ENCODE assay signal across 24 mouse cellular contexts in the genomic region with DNA sequence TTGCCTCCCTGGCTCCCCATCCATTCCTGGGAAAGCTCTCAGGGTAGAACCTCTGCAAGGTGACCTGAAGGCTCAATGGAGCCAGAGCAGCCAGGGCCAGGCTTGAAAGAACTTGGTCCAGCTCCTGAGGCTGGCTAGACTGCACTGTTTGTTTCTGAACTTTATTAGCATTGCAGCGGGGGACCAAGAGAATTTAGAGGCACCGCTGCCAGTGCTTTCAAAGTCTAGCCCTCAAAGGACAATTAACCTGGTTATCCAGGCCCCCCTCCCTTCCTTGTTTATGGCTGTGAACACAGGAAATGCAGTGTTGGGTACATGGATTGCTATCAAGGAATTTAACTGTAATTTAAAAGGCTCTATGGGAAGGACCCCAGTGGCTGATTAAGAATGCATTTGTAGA.
A peak's percentile ranks its signal among the peaks of the same experiment; 100 is the strongest.
DNase-seq lines count a peak whose midpoint lies in the region; ATAC-seq and TF ChIP-seq lines count a peak whose summit lies in the region.
"Had no signal": no experiment of that assay in that cellular context is flagged by ENCODE, and none has a peak within 500 bp of the region (broad histone marks: within the 10 kb centered on the region; RNA-seq: fewer than 3 reads in every experiment).

No protein-coding gene starts in this region.

- no peak for DNase-seq in hindbrain, embryonic 14.5 days (ENCODE audit: low spot score)
- peak; percentile 67 for DNase-seq in brain, embryonic 14.5 days (ENCODE audit: low read depth)
- peak; percentile 36 for DNase-seq in limb, embryonic 14.5 days (ENCODE audit: low spot score)
- DNase-seq in left cerebral cortex, postnatal 10 days (ENCODE audit: extremely low spot score in 1 of 2, low spot score in 2 of 2), result no peak
- DNase-seq in adrenal gland, adult (ENCODE audit: inconsistent age in 2 of 2, low spot score in 1 of 2), result no peak
- DNase-seq: cerebellum, adult 9-10 months; gastrocnemius, adult 2 months; heart, adult 18-20 months; left cerebral cortex, postnatal 4 days; right cerebral cortex, postnatal 25 days; thymus, adult 18-20 months; thymus, postnatal 4 days had no signal

- peaks cover 6% of the 10 kb centered on the region; the same call in 1 of the 2 replicates for H3K27me3 ChIP-seq in hindbrain, embryonic 14.5 days (ENCODE audit: control insufficient read depth, insufficient read depth, low read length)
- no peaks in the 10 kb centered on the region for H3K27me3 ChIP-seq in hindbrain, embryonic 16.5 days (replicated peaks; ENCODE audit: control insufficient read depth, insufficient read depth, low read length)
- no peaks in the 10 kb centered on the region for H3K27me3 ChIP-seq in kidney, embryonic 15.5 days
- H3K27me3 ChIP-seq in limb, embryonic 14.5 days (ENCODE audit: control insufficient read depth, insufficient read depth, low read length), result no peaks in the 10 kb centered on the region
- H3K27me3 ChIP-seq: CH12.LX; embryonic facial prominence, embryonic 12.5 days; lung, embryonic 15.5 days; stomach, embryonic 15.5 days had no signal

- H3K9ac ChIP-seq in hindbrain, embryonic 14.5 days, result no peak overlapping the region
- H3K9ac ChIP-seq in hindbrain, embryonic 16.5 days (ENCODE audit: low read depth, low read length), result no peak overlapping the region
- H3K9ac ChIP-seq in kidney, embryonic 15.5 days, result no peak overlapping the region
- H3K9ac ChIP-seq in limb, embryonic 14.5 days (ENCODE audit: low read depth, low read length, severe bottlenecking), result no peak overlapping the region
- H3K9ac ChIP-seq: embryonic facial prominence, embryonic 12.5 days; forebrain, embryonic 13.5 days; liver, embryonic 14.5 days; lung, embryonic 15.5 days; midbrain, embryonic 12.5 days; stomach, embryonic 15.5 days had no signal

- no peak for TF ChIP-seq CTCF in brain, embryonic 14.5 days (IDR thresholded peaks at IDR 0.05; ENCODE audit: borderline replicate concordance, extremely low read depth, insufficient read depth, insufficient read length)

- H3K4me2 ChIP-seq in hindbrain, embryonic 14.5 days (replicated peaks), result no peak overlapping the region
- no peak overlapping the region for H3K4me2 ChIP-seq in hindbrain, embryonic 16.5 days (ENCODE audit: low read length)
- no peak overlapping the region for H3K4me2 ChIP-seq in kidney, embryonic 15.5 days
- no peak overlapping the region for H3K4me2 ChIP-seq in limb, embryonic 14.5 days (replicated peaks; ENCODE audit: low read depth, low read length, severe bottlenecking)
- H3K4me2 ChIP-seq: embryonic facial prominence, embryonic 12.5 days; forebrain, embryonic 13.5 days; lung, embryonic 15.5 days; midbrain, embryonic 12.5 days; stomach, embryonic 15.5 days had no signal

- peak; percentile 18; the same call in 1 of the 2 replicates for ATAC-seq in hindbrain, embryonic 14.5 days (ENCODE audit: low FRiP score)
- ATAC-seq in hindbrain, embryonic 16.5 days, result no peak
- no peak for ATAC-seq in kidney, embryonic 15.5 days (replicated peaks; ENCODE audit: low FRiP score)
- ATAC-seq in limb, embryonic 14.5 days (ENCODE audit: low FRiP score, low read depth), result peak; percentile 34; the same call in 1 of the 2 replicates
- ATAC-seq: forebrain, embryonic 13.5 days had no signal

- no peak for TF ChIP-seq POLR2A in brain, embryonic 14.5 days (IDR thresholded peaks at IDR 0.05; ENCODE audit: borderline replicate concordance, extremely low read depth, insufficient read depth, insufficient read length, poor library complexity, severe bottlenecking)
- no peak for TF ChIP-seq POLR2A in limb, embryonic 14.5 days (IDR thresholded peaks at IDR 0.05; ENCODE audit: borderline replicate concordance, extremely low read depth, insufficient read depth, insufficient read length)

- H3K27ac ChIP-seq in hindbrain, embryonic 14.5 days, result no peak overlapping the region
- no peak overlapping the region for H3K27ac ChIP-seq in hindbrain, embryonic 16.5 days (ENCODE audit: low read depth, low read length)
- H3K27ac ChIP-seq in kidney, embryonic 15.5 days, result peak overlapping the region; percentile 29; the same call in 1 of the 2 replicates
- no peak overlapping the region for H3K27ac ChIP-seq in limb, embryonic 14.5 days (replicated peaks; ENCODE audit: low read depth, low read length)
- H3K27ac ChIP-seq: embryonic facial prominence, embryonic 12.5 days; forebrain, embryonic 13.5 days; gastrocnemius, adult 2 months; kidney, postnatal 0 days; liver, embryonic 14.5 days; lung, embryonic 15.5 days; macrophage; midbrain, embryonic 12.5 days; stomach, embryonic 15.5 days had no signal

- H3K4me3 ChIP-seq in hindbrain, embryonic 14.5 days (replicated peaks; ENCODE audit: low read length), result no peak overlapping the region
- H3K4me3 ChIP-seq in hindbrain, embryonic 16.5 days (ENCODE audit: low read length), result no peak overlapping the region
- no peak overlapping the region for H3K4me3 ChIP-seq in kidney, embryonic 15.5 days (replicated peaks)
- H3K4me3 ChIP-seq in limb, embryonic 14.5 days (replicated peaks; ENCODE audit: low read length), result no peak overlapping the region
- H3K4me3 ChIP-seq: embryonic facial prominence, embryonic 12.5 days; erythroblast, embryonic 14.5 days; forebrain, embryonic 13.5 days; gastrocnemius, adult 2 months; lung, embryonic 15.5 days; midbrain, embryonic 12.5 days; stomach, embryonic 15.5 days had no signal

- WGBS in hindbrain, embryonic 14.5 days, result 51% methylated on average over 2 of the region's 2 CpGs
- 47% methylated on average over 2 of the region's 2 CpGs for WGBS in hindbrain, embryonic 16.5 days
- 51% methylated on average over 2 of the region's 2 CpGs for WGBS in kidney, embryonic 15.5 days
- WGBS in limb, embryonic 14.5 days, result 31% methylated on average over 2 of the region's 2 CpGs

- intact Hi-C loops in left cerebral cortex, postnatal 10 days (cut with DNase I), result no loop called here

- peaks cover 28% of the 10 kb centered on the region for H3K4me1 ChIP-seq in hindbrain, embryonic 14.5 days (replicated peaks; ENCODE audit: control insufficient read depth, insufficient read depth, low read length)
- peaks cover 13% of the 10 kb centered on the region for H3K4me1 ChIP-seq in hindbrain, embryonic 16.5 days (ENCODE audit: control insufficient read depth, insufficient read depth, low read depth, low read length)
- peaks cover 31% of the 10 kb centered on the region for H3K4me1 ChIP-seq in kidney, embryonic 15.5 days
- peaks cover 21% of the 10 kb centered on the region for H3K4me1 ChIP-seq in limb, embryonic 14.5 days (ENCODE audit: control insufficient read depth, insufficient read depth, low read length)

- H3K9me3 ChIP-seq in hindbrain, embryonic 14.5 days (ENCODE audit: control insufficient read depth, low read length), result no peaks in the 10 kb centered on the region
- H3K9me3 ChIP-seq in hindbrain, embryonic 16.5 days (ENCODE audit: control insufficient read depth, low read length), result no peaks in the 10 kb centered on the region
- H3K9me3 ChIP-seq in kidney, embryonic 15.5 days (replicated peaks), result no peaks in the 10 kb centered on the region
- no peaks in the 10 kb centered on the region for H3K9me3 ChIP-seq in limb, embryonic 14.5 days (ENCODE audit: control insufficient read depth, low read length)
- H3K9me3 ChIP-seq: embryonic facial prominence, embryonic 12.5 days; forebrain, embryonic 13.5 days; lung, embryonic 15.5 days; midbrain, embryonic 12.5 days; stomach, embryonic 15.5 days had no signal

- H3K36me3 ChIP-seq in hindbrain, embryonic 14.5 days (replicated peaks; ENCODE audit: control insufficient read depth, insufficient read depth), result no peaks in the 10 kb centered on the region
- H3K36me3 ChIP-seq in hindbrain, embryonic 16.5 days (ENCODE audit: control insufficient read depth, insufficient read depth, low read length), result no peaks in the 10 kb centered on the region
- no peaks in the 10 kb centered on the region for H3K36me3 ChIP-seq in kidney, embryonic 15.5 days
- no peaks in the 10 kb centered on the region for H3K36me3 ChIP-seq in limb, embryonic 14.5 days (ENCODE audit: control insufficient read depth, insufficient read depth, low read length)
- H3K36me3 ChIP-seq: embryonic facial prominence, embryonic 12.5 days; lung, embryonic 15.5 days; midbrain, embryonic 12.5 days; stomach, embryonic 15.5 days had no signal

Comparison
In these comparisons a context has a peak if more than half of its experiments do, and no peak if none do; other contexts are left out.
1. ATAC-seq: peak in hindbrain, embryonic 14.5 days (single experiment) and limb, embryonic 14.5 days (single experiment); none in hindbrain, embryonic 16.5 days (single experiment) and kidney, embryonic 15.5 days (single experiment).
2. DNase-seq: peak in brain, embryonic 14.5 days (single experiment) and limb, embryonic 14.5 days (single experiment); none in hindbrain, embryonic 14.5 days (single experiment), left cerebral cortex, postnatal 10 days (0 of 2) and adrenal gland, adult (0 of 2).